Mouse (Mus musculus) spleen, postnatal 4 days (tissue): ENCODE data around the gene Gm11937.

Experiments used
- DNase-seq, 2 experiments: peaks; one replicate each; pipeline ENCODE4 v3.0.0; 2022; ENCODE audit warnings: low spot score in 2 of 2

Gm11937 gene

GRCm38 (mm10) chr11:99581564-99581963 is 28.4 kb downstream of the Gm11937 start:
- DNase-seq = no peak

- no peak for DNase-seq
Observed at GRCm38 (mm10) chr11:99581051-99581450, 28.9 kb downstream of the Gm11937 start.

DNA sequence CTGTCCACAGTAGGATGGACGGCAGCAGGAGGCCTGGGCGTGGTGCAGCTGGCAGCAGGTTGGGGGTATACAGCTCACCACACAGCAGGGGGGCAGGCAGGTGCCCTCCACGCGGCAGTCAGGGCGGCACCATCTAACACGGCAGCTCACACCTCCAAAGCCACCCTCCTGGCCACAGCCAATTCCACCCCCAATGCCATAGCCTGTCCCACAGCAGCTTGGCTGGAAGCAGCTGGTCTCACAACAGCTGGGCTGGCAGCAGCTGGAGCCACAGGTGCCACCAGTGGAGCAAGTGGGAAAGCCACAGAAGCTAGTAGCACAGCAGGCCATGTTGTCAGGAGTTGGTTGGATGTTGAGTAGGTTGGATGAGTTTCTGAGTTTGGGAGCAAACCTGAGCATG is 29.4 kb downstream of the Gm11937 start, which contains the start of gene Krtap1-5:
Gene Krtap1-5 (minus strand): TSS at position 381 of the 400 bp plus-strand sequence.
- no peak for DNase-seq

DNA sequence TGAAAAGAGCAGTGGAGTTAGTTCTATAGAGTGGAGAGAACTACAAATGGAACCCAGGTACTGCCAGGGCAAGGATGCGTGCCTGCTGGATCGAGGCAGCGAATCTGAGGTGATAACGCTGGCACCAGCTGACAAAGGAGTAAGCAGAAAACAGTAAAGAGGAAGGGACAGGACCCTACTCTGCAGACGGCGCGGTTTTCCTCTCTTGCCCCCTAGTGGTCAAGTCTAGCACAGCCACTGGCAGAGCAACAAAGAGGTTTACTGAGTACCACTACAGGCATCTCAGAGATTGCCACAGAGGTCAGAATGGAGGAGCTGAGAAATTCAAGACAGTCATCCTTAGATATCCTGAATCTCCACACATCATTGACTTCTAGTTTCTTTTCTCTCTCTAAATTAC is 35.9 kb downstream of the Gm11937 start:
- peak; percentile 25 to 78 for DNase-seq

DNA sequence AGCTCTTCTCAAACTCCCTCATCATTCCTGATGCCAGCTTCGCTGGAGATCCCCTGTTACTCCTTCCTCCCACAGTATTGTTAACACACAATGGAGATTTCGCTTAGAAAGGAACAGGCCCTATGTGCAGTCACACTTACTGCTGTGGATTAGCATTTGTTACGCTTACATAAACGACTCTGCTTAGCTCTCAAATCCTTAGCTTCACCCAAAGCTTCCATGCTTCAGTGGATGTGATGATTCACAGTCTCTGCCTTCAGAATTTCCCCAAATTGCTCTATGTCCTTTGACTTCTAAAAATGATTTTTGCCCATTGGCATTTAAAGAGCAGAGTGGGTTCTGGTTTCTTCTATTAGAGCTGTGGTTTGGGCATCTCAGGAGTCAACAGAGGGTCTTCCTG is 36.8 kb downstream of the Gm11937 start:
- DNase-seq = no peak

DNA sequence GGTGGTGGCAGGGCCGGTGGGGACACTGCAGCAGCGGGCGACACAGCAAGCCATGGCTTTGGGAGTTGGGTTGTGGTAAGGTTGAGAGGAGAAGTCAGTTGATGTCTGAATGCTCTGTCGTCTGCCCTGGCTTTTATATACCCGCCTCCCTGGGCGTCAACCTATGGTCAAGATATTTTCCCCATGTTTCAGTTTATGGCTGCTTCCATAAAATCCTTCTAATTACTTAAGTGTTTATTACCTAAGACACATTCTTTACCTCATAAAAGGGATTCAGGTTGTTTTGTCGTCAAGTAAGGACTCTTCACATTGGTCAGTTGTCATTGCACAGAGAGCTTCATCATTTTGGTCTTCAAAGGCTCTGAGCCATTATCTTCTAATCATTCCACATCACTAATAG is 43.5 kb downstream of the Gm11937 start, which contains the start of gene Krtap3-1:
Gene Krtap3-1 (minus strand): TSS at position 101 of the 400 bp plus-strand sequence.
- no peak for DNase-seq

DNA sequence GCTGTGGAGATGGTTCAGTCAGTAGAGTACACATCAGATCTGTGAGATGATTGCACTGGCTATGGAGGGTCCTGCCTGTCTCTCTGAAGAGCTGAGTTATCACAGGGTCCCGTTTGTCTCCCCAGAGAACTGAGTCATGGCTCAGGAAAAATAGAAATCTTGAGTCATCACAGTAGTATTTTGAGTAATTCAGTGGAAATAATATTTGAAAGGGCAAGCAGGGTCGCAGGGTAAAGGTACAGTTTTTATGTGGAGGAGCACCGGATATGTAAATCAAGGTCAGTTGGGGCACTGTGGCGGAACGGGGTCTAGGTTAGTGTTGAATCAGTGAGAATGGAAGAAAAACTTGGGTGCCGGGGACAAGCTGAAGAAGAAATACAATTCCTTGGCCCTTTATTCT is 47.4 kb downstream of the Gm11937 start:
- DNase-seq = no peak
